Mouse (Mus musculus) brown adipose tissue, adult 24 weeks (tissue): ENCODE data around the gene Mia. TPM values are rescaled to one million over a fixed set of nuclear protein-coding genes. Genes with fewer than 3 reads are reported as not detected.

Source experiments
- H3K27ac ChIP-seq: fragments of 200-500 bp; replicated peaks from 2 replicates; pipeline ENCODE4 v1.5.1; 2012; ENCODE audit warnings: low read depth, mild to moderate bottlenecking, low read length
- H3K4me1 ChIP-seq: fragments of 200-500 bp; 2 replicates; pipeline ENCODE4 v1.6.1; 2012; ENCODE audit warnings: low read length, mixed read lengths; ENCODE audit not compliant: control insufficient read depth, insufficient read depth, insufficient read length
- H3K4me3 ChIP-seq: fragments of 200-500 bp; 2 replicates; pipeline ENCODE4 v1.5.1; 2012; ENCODE audit warnings: low read depth, mild to moderate bottlenecking, low read length, moderate library complexity; ENCODE audit not compliant: insufficient read depth
- polyA plus RNA-seq: library from polyadenylated mRNA; stranded (reverse); fragments of >200 nt; gene quantifications from 2 replicates; pipeline ENCODE4 v1.2.4, GENCODE M21; 2012; ENCODE audit not compliant: missing spikeins, insufficient read depth, insufficient read length

Gene Mia
- polyA plus RNA-seq, 1 experiment = not detected

DNA sequence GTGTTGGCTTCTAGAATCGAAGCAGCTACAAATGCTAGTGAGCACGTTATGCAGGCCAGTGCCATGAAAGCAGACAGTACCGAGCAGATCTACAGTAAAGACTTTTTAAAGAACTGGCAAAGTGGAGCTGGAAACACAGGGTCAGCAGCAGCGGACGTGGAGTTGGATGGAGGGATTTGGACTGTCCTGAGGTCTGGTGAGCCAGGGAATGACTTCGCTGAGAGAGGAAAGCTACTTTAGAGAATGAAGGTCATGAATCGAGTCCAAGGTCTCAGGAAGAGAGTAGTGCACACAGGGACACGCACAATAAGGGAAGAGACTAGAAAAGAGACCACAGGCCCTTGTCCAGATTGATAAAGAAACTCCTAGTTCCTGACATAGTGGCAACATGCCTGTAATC is 16.7 kb upstream of the Mia start:
- Histone ChIP-seq H3K4me1 (peaks cover 3% of the 10 kb centered on the region; the same call in 1 of the 2 replicates), H3K27ac (peak overlapping the region; percentile 66), H3K4me3 (no peak overlapping the region)

GRCm38 (mm10) chr7:27197136-27197535 is 16.2 kb upstream of the Mia start:
- H3K4me1 ChIP-seq = peaks cover 3% of the 10 kb centered on the region; the same call in 1 of the 2 replicates
- peak overlapping the region; percentile 66 for H3K27ac ChIP-seq
- H3K4me3 ChIP-seq = no peak overlapping the region

DNA sequence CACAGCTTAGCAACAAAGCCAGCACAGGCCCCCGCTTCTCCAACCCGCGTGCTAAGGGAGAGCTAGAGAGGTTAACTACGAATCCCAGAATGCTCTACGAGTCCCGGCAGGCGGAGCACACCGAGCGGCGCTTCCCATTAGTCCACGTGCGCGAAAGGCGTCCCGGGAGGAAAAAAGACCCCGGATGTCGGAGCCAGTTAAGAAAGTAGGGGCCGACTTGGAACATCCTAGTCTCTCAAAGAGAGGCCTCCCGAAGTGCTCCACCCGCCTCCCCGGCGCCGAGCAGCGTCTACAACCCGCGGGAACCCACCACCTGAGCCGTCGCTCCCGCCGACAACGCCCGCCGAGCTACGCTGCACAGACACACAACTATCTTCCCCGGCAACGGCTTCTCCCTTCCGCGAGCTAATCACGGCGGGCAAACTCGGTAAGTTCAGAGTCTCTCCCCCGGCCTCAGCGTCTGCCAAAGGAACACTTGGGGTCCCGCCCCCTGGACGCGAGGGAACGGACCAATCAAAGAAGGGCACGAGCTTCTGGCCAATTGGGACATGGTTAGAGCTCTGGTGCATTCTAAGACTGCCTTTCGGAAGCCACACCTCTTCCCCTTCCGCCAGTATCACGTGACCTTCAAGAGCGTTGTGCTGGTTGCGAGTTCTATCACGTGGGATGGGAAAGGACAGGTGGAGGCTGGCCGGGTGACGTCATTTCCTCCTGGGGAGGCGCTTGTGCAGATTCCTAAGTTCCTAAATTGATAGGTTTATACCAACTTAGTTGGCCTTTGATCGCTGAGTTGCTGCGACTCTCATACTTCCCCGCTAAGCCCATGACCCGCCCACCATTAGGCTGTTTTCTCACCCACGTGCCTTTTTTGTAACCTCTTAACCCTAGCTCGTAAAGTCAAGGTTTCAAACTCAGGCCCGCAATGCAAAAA is 15.0 kb upstream of the Mia start, which contains the start of the genes BC024978 and Snrpa:
Gene BC024978 (plus strand): TSS at position 101 of the 931 bp plus-strand sequence.
Gene Snrpa (minus strand): TSS at position 591 of the 931 bp plus-strand sequence.
- Histone ChIP-seq H3K4me3 (peak within 1 kb of the TSS; percentile 85), H3K4me1 (peaks cover 3% of the 10 kb centered on the region; the same call in 1 of the 2 replicates)

GRCm38 (mm10) chr7:27193731-27194130 is 12.8 kb upstream of the Mia start:
- no peak overlapping the region for H3K4me3 ChIP-seq
- no peak overlapping the region for H3K27ac ChIP-seq
- peaks cover 3% of the 10 kb centered on the region; the same call in 1 of the 2 replicates for H3K4me1 ChIP-seq

More for the DNA sequence above, 15.0 kb upstream of the Mia start, which contains the start of the genes BC024978 and Snrpa:
- peak within 1 kb of the TSS; percentile 94 for H3K27ac ChIP-seq

DNA sequence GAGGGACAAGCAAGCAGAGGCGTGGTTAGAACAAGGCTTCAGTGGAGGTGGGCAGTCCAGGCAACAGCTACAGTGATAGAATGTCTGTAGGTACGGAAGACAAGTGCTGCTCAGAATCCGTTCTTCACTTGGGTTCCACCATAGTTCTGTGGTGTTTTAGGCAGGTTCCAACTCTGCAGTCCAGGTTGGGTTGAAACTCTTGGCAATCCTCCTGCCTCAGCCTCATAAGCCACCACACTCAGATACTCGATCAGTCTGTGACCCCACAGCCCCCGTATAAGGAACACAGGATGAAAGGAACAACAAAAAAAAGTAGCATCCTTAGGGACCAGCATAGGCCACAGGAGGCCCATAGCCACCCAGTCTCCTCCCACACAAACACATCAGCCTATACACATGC is 11.5 kb upstream of the Mia start:
- Histone ChIP-seq H3K4me1 (peaks cover 3% of the 10 kb centered on the region; the same call in 1 of the 2 replicates), H3K27ac (no peak overlapping the region), H3K4me3 (no peak overlapping the region)

DNA sequence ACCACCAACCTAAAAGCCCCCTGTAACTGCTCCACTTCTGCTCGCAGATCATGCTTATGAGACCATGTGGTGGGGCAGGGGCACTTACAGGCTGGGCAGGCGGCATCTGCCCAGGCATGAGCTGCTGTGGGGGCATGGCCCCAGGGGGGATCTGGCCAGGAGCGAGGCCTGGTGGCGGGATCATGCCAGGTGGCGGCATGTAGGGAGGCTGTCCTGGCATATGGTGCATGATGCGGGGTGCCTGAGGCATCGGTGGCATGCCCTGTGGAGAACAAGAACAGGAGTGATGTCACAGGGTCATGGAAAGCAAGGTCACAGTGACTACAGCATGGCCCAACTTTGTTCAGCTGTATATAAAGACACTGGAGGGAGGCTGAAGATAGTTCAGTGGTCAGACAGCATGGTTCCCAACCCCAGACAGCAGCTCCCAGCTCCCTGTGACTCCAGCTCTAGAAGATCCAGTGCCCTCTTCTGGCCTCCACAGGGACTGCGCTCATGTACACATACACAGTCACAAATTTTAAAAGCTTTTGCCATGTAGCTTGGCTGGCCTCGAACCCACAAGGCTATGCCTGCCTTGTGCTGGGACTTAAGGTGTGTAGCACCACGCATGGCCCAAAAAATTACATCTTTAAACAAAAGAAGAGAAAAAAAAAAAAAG is 8.4 kb upstream of the Mia start:
- Histone ChIP-seq H3K4me1 (no peaks in the 10 kb centered on the region), H3K4me3 (no peak overlapping the region), H3K27ac (no peak overlapping the region)

GRCm38 (mm10) chr7:27185986-27186385 is 5.0 kb upstream of the Mia start:
- no peak overlapping the region for H3K27ac ChIP-seq

GRCm38 (mm10) chr7:27184964-27185363 is 4.0 kb upstream of the Mia start:
- H3K4me3 ChIP-seq = no peak overlapping the region
- no peak overlapping the region for H3K27ac ChIP-seq
- peaks cover 4% of the 10 kb centered on the region; the same call in 1 of the 2 replicates for H3K4me1 ChIP-seq

More at GRCm38 (mm10) chr7:27185986-27186385, 5.0 kb upstream of the Mia start:
- H3K4me3 ChIP-seq = no peak overlapping the region
- H3K4me1 ChIP-seq = no peaks in the 10 kb centered on the region

GRCm38 (mm10) chr7:27182498-27182897 is 1.5 kb upstream of the Mia start:
- no peak overlapping the region for H3K27ac ChIP-seq
- H3K4me3 ChIP-seq = no peak overlapping the region
- H3K4me1 ChIP-seq = peaks cover 6% of the 10 kb centered on the region; the same call in 1 of the 2 replicates

DNA sequence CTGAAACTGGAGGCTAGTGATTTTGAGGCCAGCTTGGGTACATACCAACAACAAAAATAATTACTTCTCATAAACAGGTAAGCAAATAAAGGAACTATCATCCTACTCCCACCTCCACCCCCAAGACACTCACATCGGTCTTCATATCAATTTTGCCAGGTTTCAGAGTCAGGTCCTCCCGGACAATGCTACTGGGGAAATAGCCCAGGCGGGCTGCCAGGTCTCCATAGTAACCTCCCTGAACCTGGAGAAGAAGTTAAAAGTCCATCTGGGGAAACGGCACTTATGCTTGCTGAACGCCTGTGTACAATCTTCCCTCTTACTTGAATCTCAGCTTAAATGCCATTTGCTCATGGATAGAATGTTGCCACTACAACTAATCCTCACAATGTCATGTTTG is 921 bp downstream of the Mia start:
- H3K4me3 ChIP-seq = no peak overlapping the region
- H3K4me1 ChIP-seq = peaks cover 6% of the 10 kb centered on the region; the same call in 1 of the 2 replicates
- peak overlapping the region; percentile 56; the same call in 1 of the 2 replicates for H3K27ac ChIP-seq

DNA sequence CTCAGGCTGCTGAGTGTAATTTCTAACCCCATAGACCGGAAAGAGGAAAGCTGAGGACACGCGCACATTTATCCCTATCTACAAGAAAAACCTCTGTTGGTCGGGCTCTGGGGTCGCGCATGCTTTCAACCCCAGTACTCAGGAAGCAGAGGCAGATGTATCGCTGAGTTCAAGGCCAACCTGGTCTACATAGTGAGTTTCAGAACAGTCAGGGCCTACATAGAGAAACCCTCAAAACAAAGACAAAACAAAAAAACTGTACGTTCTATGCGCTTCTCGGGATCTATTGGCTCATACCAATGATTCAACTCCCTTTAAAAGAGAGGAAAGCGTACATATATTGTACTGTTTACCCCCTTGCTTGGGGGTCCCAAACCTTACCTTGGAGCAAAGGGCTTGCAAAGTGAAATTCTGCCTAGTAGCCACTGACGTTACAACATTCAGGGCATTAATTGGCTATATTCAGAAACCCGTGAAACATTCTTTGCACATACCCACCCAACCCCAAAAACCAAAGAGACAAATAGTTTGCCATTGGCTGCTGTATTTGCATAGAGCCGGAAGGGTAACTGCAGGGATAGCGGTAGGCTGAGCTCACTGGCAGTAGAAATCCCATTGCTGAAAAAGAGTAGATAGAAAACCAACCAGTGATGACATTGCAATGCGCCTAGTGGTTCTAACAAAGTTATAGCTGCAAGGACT is 1.6 kb downstream of the Mia start:
- Histone ChIP-seq H3K4me1 (peaks cover 6% of the 10 kb centered on the region; the same call in 1 of the 2 replicates), H3K27ac (peak overlapping the region; percentile 53), H3K4me3 (peak overlapping the region; percentile 52)

DNA sequence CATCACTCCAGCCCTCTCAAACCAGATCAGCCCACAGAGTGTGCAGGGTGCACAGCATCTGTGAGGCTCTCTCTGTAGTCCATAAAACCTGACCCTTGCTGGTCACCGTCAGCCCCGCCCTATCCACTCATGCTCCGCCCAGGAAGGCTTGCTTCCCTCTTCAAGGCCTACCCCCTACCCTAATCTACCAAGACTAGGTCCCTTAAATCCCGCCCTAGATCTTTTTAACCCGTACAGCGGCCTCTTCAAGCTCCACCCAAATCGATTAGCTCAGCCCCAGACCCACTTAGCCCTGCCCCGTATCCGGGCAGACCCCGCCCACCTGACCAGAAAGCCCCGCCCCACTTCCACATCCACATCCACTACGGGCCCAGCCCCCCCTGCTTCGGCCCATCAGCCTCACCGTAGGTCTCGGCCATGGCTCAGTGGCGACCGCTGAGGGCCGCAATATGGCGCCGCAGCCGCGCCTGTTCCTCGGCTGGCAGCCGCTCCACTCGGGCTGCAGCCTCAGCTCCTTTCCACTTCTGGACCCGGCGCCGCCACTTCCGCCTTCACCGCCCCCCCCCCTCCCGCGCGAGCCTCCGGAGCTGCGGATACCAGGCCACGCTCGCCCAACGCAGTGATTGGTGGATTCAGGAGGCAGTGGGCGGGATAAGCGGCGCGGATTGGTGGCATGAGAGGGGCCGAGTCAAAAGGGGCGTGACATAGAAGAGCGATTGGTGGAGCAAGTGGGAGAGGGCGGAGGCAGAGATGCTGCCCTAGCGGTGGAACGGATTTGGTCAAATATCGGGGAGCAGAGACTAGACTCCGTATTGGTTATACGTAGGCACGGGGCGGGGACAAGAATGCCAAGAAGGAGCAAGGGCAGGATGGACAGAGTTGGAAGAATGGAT is 2.4 kb downstream of the Mia start, which contains the start of gene Rab4b:
Gene Rab4b (minus strand): TSS at position 573 of the 893 bp plus-strand sequence.
- peaks cover 6% of the 10 kb centered on the region; the same call in 1 of the 2 replicates for H3K4me1 ChIP-seq
- peak within 1 kb of the TSS; percentile 85 for H3K4me3 ChIP-seq
- peak within 1 kb of the TSS; percentile 94 for H3K27ac ChIP-seq

DNA sequence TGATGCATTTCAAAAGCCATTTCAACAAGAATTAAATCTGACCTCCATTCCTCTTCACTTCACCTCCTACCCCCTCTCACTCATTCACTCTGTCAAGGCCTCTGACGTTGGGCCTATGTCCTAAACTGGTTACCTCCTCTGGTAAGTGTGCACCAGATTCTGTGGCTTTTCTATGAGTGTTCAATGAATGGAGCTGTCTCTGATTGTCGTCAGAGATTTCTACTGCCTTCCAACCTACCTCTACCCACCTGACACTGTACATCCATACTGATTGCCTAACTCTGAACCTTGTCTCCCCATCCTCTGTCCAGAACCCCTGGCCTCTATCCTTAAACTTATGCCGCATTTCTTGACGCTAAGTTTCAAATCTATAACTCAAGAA is 3.0 kb downstream of the Mia start:
- H3K4me3 ChIP-seq = peak overlapping the region; percentile 85
- H3K27ac ChIP-seq = peak overlapping the region; percentile 94
- H3K4me1 ChIP-seq = peaks cover 6% of the 10 kb centered on the region; the same call in 1 of the 2 replicates

GRCm38 (mm10) chr7:27174896-27175295 is 6.1 kb downstream of the Mia start:
- H3K27ac ChIP-seq = no peak overlapping the region
- no peak overlapping the region for H3K4me3 ChIP-seq
- peaks cover 2% of the 10 kb centered on the region; the same call in 1 of the 2 replicates for H3K4me1 ChIP-seq
